Mouse (Mus musculus) C2C12 (cell line): ENCODE results near the gene Efcab5. TPM values are rescaled to one million over a fixed set of nuclear protein-coding genes. Genes with fewer than 3 reads are reported as not detected.
A peak's percentile ranks its signal among the peaks of the same experiment; 100 is the strongest.
"Not testable (repeated sequence)": the region's sequence is repeated elsewhere in the genome, so short reads cannot be mapped to it uniquely, and the experiment has no call there.

Experiments used
- H3K27me3 ChIP-seq: one replicate; pipeline ENCODE4 v1.6.1; 2011; ENCODE audit not compliant: control insufficient read depth, insufficient read depth, insufficient read length
- H3K36me3 ChIP-seq: one replicate; pipeline ENCODE4 v1.6.1; 2011; ENCODE audit not compliant: control insufficient read depth, insufficient read depth
- H3K4me3 ChIP-seq: one replicate; pipeline ENCODE4 v1.5.1; 2011; ENCODE audit warnings: mild to moderate bottlenecking, control low read depth; ENCODE audit not compliant: poor library complexity, insufficient read depth, severe bottlenecking
- H3K79me2 ChIP-seq: one replicate; pipeline ENCODE4 v1.6.1; 2011; ENCODE audit not compliant: control insufficient read depth, insufficient read depth
- H3K79me3 ChIP-seq: one replicate; pipeline ENCODE4 v1.6.1; 2011; ENCODE audit warnings: low read depth, control low read depth
- H3ac ChIP-seq: one replicate; pipeline ENCODE3; 2011; ENCODE audit warnings: low read depth; ENCODE audit not compliant: control insufficient read depth, insufficient read length
- CEBPB ChIP-seq: IDR thresholded peaks from one replicate; pipeline ENCODE4 v1.6.1; 2011; ENCODE audit warnings: low read depth, mild to moderate bottlenecking, control low read depth, moderate library complexity
- CTCF ChIP-seq: IDR thresholded peaks from one replicate; pipeline ENCODE4 v1.5.1; 2011; ENCODE audit not compliant: control insufficient read depth, insufficient read depth, insufficient read length
- FOSL1 ChIP-seq: IDR thresholded peaks from one replicate; pipeline ENCODE4 v1.8.0; 2011; ENCODE audit warnings: mild to moderate bottlenecking, low read length; ENCODE audit not compliant: poor library complexity, insufficient read depth, severe bottlenecking
- MAX ChIP-seq: IDR thresholded peaks from one replicate; pipeline ENCODE4 v1.6.1; 2011; ENCODE audit warnings: mild to moderate bottlenecking, control low read depth
- MYOD1 ChIP-seq: IDR thresholded peaks from one replicate; pipeline ENCODE4 v1.6.1; 2011; ENCODE audit warnings: low read depth; ENCODE audit not compliant: control insufficient read depth, insufficient read length
- MYOG ChIP-seq: IDR thresholded peaks from one replicate; pipeline ENCODE4 v1.6.1; 2011; ENCODE audit not compliant: control insufficient read depth, insufficient read length; ENCODE audit errors: extremely low read depth
- USF1 ChIP-seq: IDR thresholded peaks from one replicate; pipeline ENCODE4 v1.6.1; 2011; ENCODE audit warnings: low read depth, mild to moderate bottlenecking, control low read depth, moderate library complexity
- polyA plus RNA-seq: library from polyadenylated mRNA; unstranded; fragments of >200 nt; fragmentation: generic; extraction: Trizol; gene quantifications from one replicate; pipeline ENCODE4 v1.2.1, GENCODE M21; 2012; ENCODE audit warnings: missing spikeins

The Efcab5 gene
- polyA plus RNA-seq, 1 experiment = 0.05 TPM

GRCm38 (mm10) chr11:77087004-77087403 lies 101.8 kb downstream of the Efcab5 start:
- TF ChIP-seq USF1 = no peak
- TF ChIP-seq MYOD1 = no peak
- no peak for TF ChIP-seq CEBPB
- TF ChIP-seq MYOG = no peak
- no peak for TF ChIP-seq FOSL1
- TF ChIP-seq MAX = no peak
- TF ChIP-seq CTCF = no peak

GRCm38 (mm10) chr11:77084001-77084682 lies 104.6 kb downstream of the Efcab5 start:
- no peaks in the 10 kb centered on the region for H3K79me3 ChIP-seq
- TF ChIP-seq MAX (no peak), CTCF (no peak)
- H3K27me3 ChIP-seq = peaks cover 29% of the 10 kb centered on the region
- no peak overlapping the region for H3K4me3 ChIP-seq
- H3K36me3 ChIP-seq = no peaks in the 10 kb centered on the region
- no peaks in the 10 kb centered on the region for H3K79me2 ChIP-seq
- no peak overlapping the region for H3ac ChIP-seq

More at GRCm38 (mm10) chr11:77087004-77087403, 101.8 kb downstream of the Efcab5 start:
- no peak overlapping the region for H3ac ChIP-seq
- H3K36me3 ChIP-seq = no peaks in the 10 kb centered on the region
- no peaks in the 10 kb centered on the region for H3K79me2 ChIP-seq
- peaks cover 23% of the 10 kb centered on the region for H3K27me3 ChIP-seq
- no peaks in the 10 kb centered on the region for H3K79me3 ChIP-seq
- no peak overlapping the region for H3K4me3 ChIP-seq

GRCm38 (mm10) chr11:77079361-77079760 lies 109.4 kb downstream of the Efcab5 start:
- Histone ChIP-seq H3K36me3 (peaks cover 20% of the 10 kb centered on the region), H3K4me3 (no peak overlapping the region), H3ac (no peak overlapping the region), H3K79me3 (peaks cover 16% of the 10 kb centered on the region), H3K79me2 (peaks cover 39% of the 10 kb centered on the region), H3K27me3 (peaks cover 7% of the 10 kb centered on the region)
- TF ChIP-seq CTCF (no peak), MYOG (no peak), CEBPB (no peak), MAX (no peak), MYOD1 (no peak), FOSL1 (no peak), USF1 (no peak)

GRCm38 (mm10) chr11:77078273-77079134 lies 110.3 kb downstream of the Efcab5 start, which contains the start of gene Nsrp1:
Nsrp1 (minus strand) TSS chr11:77078435.
- no peak for TF ChIP-seq USF1
- no peak for TF ChIP-seq MAX
- no peak for TF ChIP-seq CTCF
- no peak for TF ChIP-seq MYOD1
- peaks cover 28% of the 10 kb centered on the region for H3K36me3 ChIP-seq
- peaks cover 48% of the 10 kb centered on the region for H3K79me2 ChIP-seq
- peak within 1 kb of the TSS; percentile 79 for H3ac ChIP-seq
- peak within 1 kb of the TSS; percentile 98 for H3K4me3 ChIP-seq
- peaks cover 20% of the 10 kb centered on the region for H3K79me3 ChIP-seq
- peaks cover 7% of the 10 kb centered on the region for H3K27me3 ChIP-seq

GRCm38 (mm10) chr11:77077792-77078191 lies 111.0 kb downstream of the Efcab5 start:
- TF ChIP-seq MAX (no peak), CEBPB (no peak), FOSL1 (no peak), USF1 (no peak), CTCF (no peak), MYOG (no peak), MYOD1 (no peak)
- H3K36me3 ChIP-seq = peaks cover 28% of the 10 kb centered on the region
- peaks cover 54% of the 10 kb centered on the region for H3K79me2 ChIP-seq
- H3ac ChIP-seq = peak overlapping the region; percentile 79
- H3K79me3 ChIP-seq = peaks cover 22% of the 10 kb centered on the region
- peak overlapping the region; percentile 98 for H3K4me3 ChIP-seq
- H3K27me3 ChIP-seq = peaks cover 7% of the 10 kb centered on the region

- Histone ChIP-seq H3K4me3 (peak overlapping the region; percentile 98), H3K36me3 (peaks cover 28% of the 10 kb centered on the region), H3K79me3 (peaks cover 26% of the 10 kb centered on the region), H3ac (peak overlapping the region; percentile 79), H3K79me2 (peaks cover 59% of the 10 kb centered on the region)
- H3K27me3 ChIP-seq = not testable (repeated sequence)
Measured at GRCm38 (mm10) chr11:77077331-77077730, 111.4 kb downstream of the Efcab5 start.
